Mouse (Mus musculus) brain, embryonic 14.5 days (tissue): ENCODE results near the gene Aurka.

Experiments used
- CTCF ChIP-seq: fragments of 200-500 bp; IDR thresholded peaks from 2 replicates; pipeline ENCODE4 v1.5.1; 2012; ENCODE audit warnings: inconsistent platforms, mild to moderate bottlenecking, moderate library complexity, borderline replicate concordance; ENCODE audit not compliant: insufficient read depth, insufficient read length; ENCODE audit errors: extremely low read depth
- POLR2A ChIP-seq: fragments of 200-500 bp; IDR thresholded peaks from 2 replicates; pipeline ENCODE4 v1.6.1; 2012; ENCODE audit warnings: mild to moderate bottlenecking, inconsistent platforms, borderline replicate concordance; ENCODE audit not compliant: poor library complexity, insufficient read depth, insufficient read length, severe bottlenecking; ENCODE audit errors: extremely low read depth

DNA sequence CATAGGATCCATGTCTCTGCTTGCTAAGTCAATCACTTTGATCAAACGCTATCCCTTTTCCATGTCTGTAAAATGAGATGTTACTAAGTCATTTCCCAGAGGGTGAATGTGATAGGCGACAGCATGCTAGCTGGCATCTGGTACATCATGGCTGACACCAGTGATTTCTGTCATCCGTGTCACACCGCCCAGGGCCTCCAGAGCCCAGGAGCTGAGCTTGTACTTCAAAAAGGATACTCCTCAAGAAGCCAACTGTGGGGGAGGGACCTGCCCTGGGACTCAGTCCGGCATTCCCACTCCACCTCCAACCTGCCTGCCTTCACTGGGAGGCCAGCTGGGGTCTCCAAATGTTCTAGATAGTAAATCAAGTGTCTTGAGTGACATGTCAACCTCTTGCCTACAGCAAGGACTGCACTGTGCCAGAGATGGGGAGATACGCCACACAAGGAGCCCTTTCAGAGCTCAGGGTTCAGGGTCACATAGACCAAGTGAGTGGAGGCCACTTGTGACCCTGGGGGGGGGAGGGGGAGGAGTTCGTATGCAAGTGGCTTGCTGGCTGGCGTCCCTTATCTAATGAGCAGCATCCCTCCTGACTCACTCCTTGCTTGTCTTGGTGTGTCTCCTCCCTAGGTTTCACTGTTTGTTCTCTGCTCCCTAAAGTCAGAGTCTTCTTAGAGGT lies 23.3 kb downstream of the Aurka start:
- TF ChIP-seq POLR2A (no peak), CTCF (no peak)
